8 mouse cellular contexts compared by ENCODE assay signal in genomic region chr12:76417433-76417854, GRCm38 (mm10). TPM values are rescaled to one million over a fixed set of nuclear protein-coding genes. Genes with fewer than 3 reads are reported as not detected.
DNase-seq lines count a peak whose midpoint lies in the region; ATAC-seq and TF ChIP-seq lines count a peak whose summit lies in the region.

Gene Ppp1r36 (plus strand): TSS chr12:76417538.

- H3K9ac ChIP-seq in forebrain, embryonic 12.5 days, result peak within 1 kb of the TSS; percentile 38; the same call in 1 of the 2 replicates
- H3K9ac ChIP-seq in hindbrain, postnatal 0 days (replicated peaks; ENCODE audit: low read length), result no peak within 1 kb of the TSS
- no peak within 1 kb of the TSS for H3K9ac ChIP-seq in liver, embryonic 14.5 days (replicated peaks)
- H3K9ac ChIP-seq in neural tube, embryonic 12.5 days, result 0 out of 2 replicates have a peak within 1 kb of the TSS, but pooled peaks have one; percentile 29

- peak within 1 kb of the TSS; percentile 69 for H3K4me3 ChIP-seq in gastrocnemius, adult 2 months
- H3K4me3 ChIP-seq in forebrain, embryonic 12.5 days (replicated peaks), result peak within 1 kb of the TSS; percentile 45
- peak within 1 kb of the TSS; percentile 25 for H3K4me3 ChIP-seq in hindbrain, postnatal 0 days (ENCODE audit: low read length)
- H3K4me3 ChIP-seq in liver, embryonic 14.5 days (ENCODE audit: insufficient read depth in 1 of 2, low read depth in 2 of 2, low read length in 2 of 2), result peak within 1 kb of the TSS; percentile 2 to 7; a peak in 2 of 4 replicates
- H3K4me3 ChIP-seq in neural tube, embryonic 12.5 days, result peak within 1 kb of the TSS; percentile 42

- peaks cover 6% of the 10 kb centered on the region; the same call in 1 of the 2 replicates for H3K9me3 ChIP-seq in forebrain, embryonic 12.5 days
- peaks cover 4% of the 10 kb centered on the region for H3K9me3 ChIP-seq in hindbrain, postnatal 0 days (ENCODE audit: low read length)
- peaks cover 4% of the 10 kb centered on the region for H3K9me3 ChIP-seq in liver, embryonic 14.5 days (ENCODE audit: control insufficient read depth, low read length)
- no peaks in the 10 kb centered on the region for H3K9me3 ChIP-seq in neural tube, embryonic 12.5 days

- peaks cover 26% of the 10 kb centered on the region for H3K27me3 ChIP-seq in forebrain, embryonic 12.5 days
- H3K27me3 ChIP-seq in hindbrain, postnatal 0 days (ENCODE audit: insufficient read depth, low read length), result no peaks in the 10 kb centered on the region
- H3K27me3 ChIP-seq in liver, embryonic 14.5 days (ENCODE audit: control insufficient read depth, insufficient read depth, low read length), result peaks cover 17% of the 10 kb centered on the region
- H3K27me3 ChIP-seq in neural tube, embryonic 12.5 days (replicated peaks), result peaks cover 19% of the 10 kb centered on the region; the same call in 1 of the 2 replicates

- H3K4me1 ChIP-seq in forebrain, embryonic 12.5 days, result peaks cover 7% of the 10 kb centered on the region
- H3K4me1 ChIP-seq in hindbrain, postnatal 0 days (ENCODE audit: insufficient read depth, low read length), result no peaks in the 10 kb centered on the region
- H3K4me1 ChIP-seq in liver, embryonic 14.5 days (replicated peaks; ENCODE audit: control insufficient read depth in 2 of 2, insufficient read depth in 2 of 2, low read length in 1 of 2), result peaks cover 0 to 4% of the 10 kb centered on the region in 2 experiments; a peak in 2 of 4 replicates
- H3K4me1 ChIP-seq in neural tube, embryonic 12.5 days, result peaks cover 7% of the 10 kb centered on the region

- H3K27ac ChIP-seq in gastrocnemius, adult 2 months, result no peak within 1 kb of the TSS; the same call in 1 of the 2 replicates
- H3K27ac ChIP-seq in forebrain, embryonic 12.5 days, result no peak within 1 kb of the TSS
- no peak within 1 kb of the TSS for H3K27ac ChIP-seq in hindbrain, postnatal 0 days
- no peak within 1 kb of the TSS for H3K27ac ChIP-seq in liver, embryonic 14.5 days
- H3K27ac ChIP-seq in neural tube, embryonic 12.5 days, result no peak within 1 kb of the TSS

- TF ChIP-seq CTCF in gastrocnemius, adult 2 months (IDR thresholded peaks at IDR 0.05), result no peak
- no peak for TF ChIP-seq CTCF in hindbrain, postnatal 0 days (IDR thresholded peaks at IDR 0.05; ENCODE audit: low read depth)
- no peak for TF ChIP-seq CTCF in liver, embryonic 14.5 days (IDR thresholded peaks at IDR 0.05; ENCODE audit: low read depth)

- 0 out of 2 replicates have a peak, but pooled peaks have one; percentile 46 for ATAC-seq in forebrain, embryonic 12.5 days (ENCODE audit: low FRiP score)
- ATAC-seq in hindbrain, postnatal 0 days, result 0 out of 2 replicates have a peak, but pooled peaks have one; percentile 24
- ATAC-seq in liver, embryonic 14.5 days (ENCODE audit: insufficient read depth), result no peak
- 0 out of 2 replicates have a peak, but pooled peaks have one; percentile 21 for ATAC-seq in neural tube, embryonic 12.5 days (ENCODE audit: low FRiP score, low read depth)

- peak within 1 kb of the TSS; percentile 79 for H3K4me2 ChIP-seq in forebrain, embryonic 12.5 days
- H3K4me2 ChIP-seq in hindbrain, postnatal 0 days (ENCODE audit: low read depth, low read length), result peak within 1 kb of the TSS; percentile 63
- peak within 1 kb of the TSS; percentile 55 for H3K4me2 ChIP-seq in liver, embryonic 14.5 days (ENCODE audit: low read depth)
- H3K4me2 ChIP-seq in neural tube, embryonic 12.5 days (replicated peaks), result peak within 1 kb of the TSS; percentile 86

- intact Hi-C loops in gastrocnemius, adult 2 months (cut with DNase I), result no loop called here

- no peaks in the 10 kb centered on the region for H3K36me3 ChIP-seq in forebrain, embryonic 12.5 days (replicated peaks)
- H3K36me3 ChIP-seq in hindbrain, postnatal 0 days (ENCODE audit: insufficient read depth, low read length), result no peaks in the 10 kb centered on the region
- no peaks in the 10 kb centered on the region for H3K36me3 ChIP-seq in liver, embryonic 14.5 days (replicated peaks; ENCODE audit: control insufficient read depth, insufficient read depth, low read depth)
- no peaks in the 10 kb centered on the region for H3K36me3 ChIP-seq in neural tube, embryonic 12.5 days

- DNase-seq in gastrocnemius, adult 2 months, result peak; percentile 43
- no peak for DNase-seq in gastrocnemius, adult 18-20 months (ENCODE audit: low spot score)
- DNase-seq in hindbrain, postnatal 0 days (ENCODE audit: low spot score), result no peak
- no peak for DNase-seq in liver, embryonic 14.5 days (ENCODE audit: low read depth in 3 of 3, low spot score in 3 of 3)
- DNase-seq in right cerebral cortex, postnatal 4 days, result no peak
- no peak for DNase-seq in right cerebral cortex, adult 2 months (ENCODE audit: low spot score in 2 of 2)

- under 1% methylated on average over 37 of the region's 37 CpGs for WGBS in forebrain, embryonic 12.5 days
- under 1% methylated on average over 37 of the region's 37 CpGs for WGBS in hindbrain, postnatal 0 days
- WGBS in liver, embryonic 14.5 days (ENCODE audit: insufficient replicate concordance), result 4% methylated on average over 37 of the region's 37 CpGs
- WGBS in neural tube, embryonic 12.5 days, result 2% methylated on average over 37 of the region's 37 CpGs

- TF ChIP-seq EP300 in liver, embryonic 14.5 days (IDR thresholded peaks at IDR 0.05; ENCODE audit: low read depth), result no peak

RNA-seq across cellular contexts. Expression of gene Ppp1r36, which starts in this region (rescaled TPM):
- not detected for total RNA-seq in gastrocnemius, adult 2 months (2021)
- under 1 TPM in 1 of 2 experiments, not detected in 1; 0.19 TPM for total RNA-seq in gastrocnemius, adult 18-20 months (2021)
- polyA plus RNA-seq in forebrain, embryonic 12.5 days (2016; fragmentation: Nextera tagmentation; extraction: Ambion mirVana), result 0.13 and 0.93 TPM in 2 replicates
- 0.25 and 0.52 TPM in 2 replicates for total RNA-seq in hindbrain, postnatal 0 days (2014; rRNA removed)
- 2.7 and 2.8 TPM in 2 replicates for polyA plus RNA-seq in hindbrain, postnatal 0 days (2015; fragmentation: Nextera tagmentation; extraction: Ambion mirVana)
- polyA plus RNA-seq in liver, embryonic 14.5 days (2012; rRNA removed), result 0.03 and 0.04 TPM in 2 replicates
- 0.09 TPM in 1 of 2 replicates, not detected in the other for polyA plus RNA-seq in liver, embryonic 14.5 days (2014; fragmentation: Nextera tagmentation; extraction: Ambion mirVana)
- 0.75 and 0.83 TPM in 2 replicates for polyA plus RNA-seq in neural tube, embryonic 12.5 days (2016; fragmentation: Nextera tagmentation; extraction: Ambion mirVana)

Comparison
In these comparisons a context has a peak if more than half of its experiments do, and no peak if none do; other contexts are left out.
1. Peak in DNase-seq and H3K4me3 ChIP-seq in gastrocnemius, adult 2 months; RNA of the gene not detected or under 1 TPM.
2. Peak in ATAC-seq, H3K4me3 ChIP-seq, H3K9ac ChIP-seq and H3K4me2 ChIP-seq in forebrain, embryonic 12.5 days; RNA of the gene not detected or under 1 TPM.
3. Peak in ATAC-seq, H3K4me3 ChIP-seq, H3K9ac ChIP-seq and H3K4me2 ChIP-seq in neural tube, embryonic 12.5 days; RNA of the gene not detected or under 1 TPM.
4. H3K4me3 ChIP-seq: peak in every context shown above with its lines; median percentile 69 in gastrocnemius, adult 2 months; 45 in forebrain, embryonic 12.5 days; 42 in neural tube, embryonic 12.5 days; 25 in hindbrain, postnatal 0 days; 4 in liver, embryonic 14.5 days.